Mouse (Mus musculus): Measurements from ENCODE around the gene Gm11492.

DNA sequence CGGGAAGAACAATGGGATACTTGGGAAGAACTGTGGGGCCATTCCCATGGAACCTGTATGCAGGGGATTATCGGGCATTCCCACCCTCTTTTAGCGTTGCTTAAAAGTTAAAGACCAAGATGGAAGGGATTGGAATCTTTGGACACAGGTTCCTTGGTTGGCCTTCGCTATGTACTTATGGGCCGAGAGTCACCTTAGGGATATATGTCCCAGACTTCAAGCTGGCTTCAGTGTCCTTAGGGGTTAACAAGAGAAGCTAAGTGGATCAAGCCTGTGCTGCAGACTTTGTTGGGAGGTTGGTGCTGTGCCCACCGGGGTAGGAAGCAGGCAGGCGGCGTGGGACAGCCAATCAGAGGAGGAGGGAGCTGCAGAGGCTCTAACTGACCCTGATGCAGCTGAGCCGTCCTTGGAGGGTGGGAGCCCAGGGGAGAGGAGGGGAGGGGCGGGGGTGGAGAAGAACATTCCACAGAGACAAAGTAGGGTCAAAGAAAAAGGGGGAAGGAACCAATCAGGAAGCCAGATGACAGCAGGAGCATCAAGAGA lies 14.2 kb downstream of the Gm11492 start:
- no peak for TF ChIP-seq CTCF (IDR thresholded peaks at IDR 0.05; ENCODE audit: low read depth, low read length)
- no peak for TF ChIP-seq TAL1 (conservative IDR thresholded peaks at IDR 0.05; ENCODE audit: low read depth, low read length)
- no peak for TF ChIP-seq GATA1 (IDR thresholded peaks at IDR 0.05; ENCODE audit: borderline replicate concordance, low read length)
- no peak for TF ChIP-seq POLR2AphosphoS5 (IDR thresholded peaks at IDR 0.05; ENCODE audit: insufficient replicate concordance, low read depth, low read length)

All from G1E (cell line).